Mouse (Mus musculus) cerebellum, adult 9-11 months (tissue): ENCODE results near the gene Zg16.
"Not testable (repeated sequence)": the region's sequence is repeated elsewhere in the genome, so short reads cannot be mapped to it uniquely, and the experiment has no call there.

Experiments
- DNase-seq: peaks from one replicate; pipeline ENCODE4 v3.0.0; 2022

Gene Zg16

GRCm38 (mm10) chr7:127087278-127088010 lies at the start of gene Zg16:
TSS of gene Zg16 (minus strand) at chr7:127087328.
- not testable (repeated sequence) for DNase-seq

GRCm38 (mm10) chr7:127136181-127137071 lies 49.3 kb upstream of the Zg16 start:
- DNase-seq = no peak

- DNase-seq = no peak
Observed at GRCm38 (mm10) chr7:127134821-127135447, 47.8 kb upstream of the Zg16 start.

GRCm38 (mm10) chr7:127133125-127133524 lies 46.0 kb upstream of the Zg16 start:
- no peak for DNase-seq

- peak; percentile 64 for DNase-seq
Observed at GRCm38 (mm10) chr7:127129638-127130037, 42.5 kb upstream of the Zg16 start.

GRCm38 (mm10) chr7:127121911-127122270 lies 34.8 kb upstream of the Zg16 start, which contains the start of gene Qprt:
TSS of gene Qprt (minus strand) at chr7:127122226.
- DNase-seq = no peak

- DNase-seq = no peak
Observed at GRCm38 (mm10) chr7:127121061-127121910, 34.2 kb upstream of the Zg16 start.

GRCm38 (mm10) chr7:127118671-127119445 lies 31.7 kb upstream of the Zg16 start:
- DNase-seq = no peak

GRCm38 (mm10) chr7:127117948-127118347 lies 30.8 kb upstream of the Zg16 start:
- no peak for DNase-seq

- no peak for DNase-seq
Observed at GRCm38 (mm10) chr7:127116331-127116935, 29.3 kb upstream of the Zg16 start.

GRCm38 (mm10) chr7:127114920-127115319 lies 27.8 kb upstream of the Zg16 start:
- no peak for DNase-seq

- no peak for DNase-seq
Observed at GRCm38 (mm10) chr7:127113614-127114259, 26.6 kb upstream of the Zg16 start.

GRCm38 (mm10) chr7:127112921-127113597 lies 25.9 kb upstream of the Zg16 start:
- DNase-seq = no peak

GRCm38 (mm10) chr7:127112251-127112841 lies 25.2 kb upstream of the Zg16 start:
- DNase-seq = no peak

GRCm38 (mm10) chr7:127111461-127111860 lies 24.3 kb upstream of the Zg16 start:
- DNase-seq = peak; percentile 57

GRCm38 (mm10) chr7:127110239-127111007 lies 23.3 kb upstream of the Zg16 start:
- peak; percentile 84 for DNase-seq

- peak; percentile 20 for DNase-seq
Observed at GRCm38 (mm10) chr7:127105551-127105950, 18.4 kb upstream of the Zg16 start.

- DNase-seq = peak; percentile 92
Observed at GRCm38 (mm10) chr7:127104560-127105332, 17.6 kb upstream of the Zg16 start.
